In genomic region chr19:55842046-55842445, GRCm38 (mm10) we compare ENCODE assay signal across 13 mouse cellular contexts.
"Had no signal": no experiment of that assay in that cellular context is flagged by ENCODE, and none has a peak within 500 bp of the region (broad histone marks: within the 10 kb centered on the region; RNA-seq: fewer than 3 reads in every experiment).

No protein-coding gene starts in this region.

- DNase-seq: kidney, postnatal 36 days; lung, postnatal 36 days; midbrain, embryonic 14.5 days; retina, postnatal 1 day; right cerebral cortex, postnatal 4 days; spleen, adult 18-20 months; thymus, adult 18-20 months; thymus, postnatal 14 days had no signal

- H3K4me3 ChIP-seq: limb, embryonic 15.5 days; liver, embryonic 12.5 days; lung, embryonic 15.5 days; midbrain, embryonic 10.5 days; neural tube, embryonic 13.5 days had no signal

- H3K27ac ChIP-seq: limb, embryonic 15.5 days; liver, embryonic 12.5 days; lung, embryonic 15.5 days; midbrain, embryonic 10.5 days; neural tube, embryonic 13.5 days had no signal

- H3K9ac ChIP-seq: limb, embryonic 15.5 days; liver, embryonic 12.5 days; lung, embryonic 15.5 days; neural tube, embryonic 13.5 days had no signal

- H3K9me3 ChIP-seq: limb, embryonic 15.5 days; liver, embryonic 12.5 days; lung, embryonic 15.5 days; midbrain, embryonic 10.5 days; neural tube, embryonic 13.5 days had no signal

- H3K4me2 ChIP-seq: limb, embryonic 15.5 days; liver, embryonic 12.5 days; lung, embryonic 15.5 days; neural tube, embryonic 13.5 days had no signal

- H3K36me3 ChIP-seq: limb, embryonic 15.5 days; liver, embryonic 12.5 days; lung, embryonic 15.5 days; neural tube, embryonic 13.5 days had no signal

- H3K27me3 ChIP-seq: limb, embryonic 15.5 days; liver, embryonic 12.5 days; lung, embryonic 15.5 days; neural tube, embryonic 13.5 days had no signal

- ATAC-seq: liver, embryonic 12.5 days had no signal
